Mouse (Mus musculus) testis, adult 10 weeks (tissue): Measurements from ENCODE around the gene Defb29. TPM values are rescaled to one million over a fixed set of nuclear protein-coding genes. Genes with fewer than 3 reads are reported as not detected.

ENCODE experiments used
- polyA plus RNA-seq: library from polyadenylated mRNA; stranded (reverse); fragments of 350-450 nt; fragmentation: Illumina TruSeq; extraction: RNeasy Lipid Tissue Mini Kit (QIAGEN cat#74804); gene quantifications from one replicate; pipeline ENCODE4 v1.2.3, GENCODE M21; 2014; ENCODE audit warnings: low read depth, low replicate concordance

The Defb29 gene
- polyA plus RNA-seq = not detected

GRCm38 (mm10) chr2:152539944-152540710 is at the start of gene Defb29:
TSS of gene Defb29 (minus strand) at chr2:152540098.

GRCm38 (mm10) chr2:152580107-152580506 is 40.2 kb upstream of the Defb29 start, which contains the start of gene Defb19:
TSS of gene Defb19 (minus strand) at chr2:152580312.

GRCm38 (mm10) chr2:152572114-152572794 is 32.4 kb upstream of the Defb29 start, which contains the start of gene Defb21:
TSS of gene Defb21 (plus strand) at chr2:152572744.

GRCm38 (mm10) chr2:152569038-152569437 is 29.1 kb upstream of the Defb29 start, which contains the start of gene Gm17416:
TSS of gene Gm17416 (plus strand) at chr2:152569338.

GRCm38 (mm10) chr2:152517981-152518380 is 21.9 kb downstream of the Defb29 start, which contains the start of gene Defb28:
TSS of gene Defb28 (plus strand) at chr2:152518255.

GRCm38 (mm10) chr2:152511592-152511991 is 28.3 kb downstream of the Defb29 start, which contains the start of gene Defb26:
TSS of gene Defb26 (minus strand) at chr2:152511692.

GRCm38 (mm10) chr2:152490038-152490437 is 49.9 kb downstream of the Defb29 start, which contains the start of gene Defb22:
TSS of gene Defb22 (minus strand) at chr2:152490138.

Other genes starting within 250 kb of the Defb29 start
- gene Tbc1d20, start 246.3 kb downstream of the Defb29 start, polyA plus RNA-seq = 43.6 TPM
- gene Rbck1, start 207.4 kb downstream of the Defb29 start, polyA plus RNA-seq = 0.56 TPM
- not detected for gene Trib3, start 196.1 kb downstream of the Defb29 start, polyA plus RNA-seq
- not detected for gene Nrsn2, start 163.5 kb downstream of the Defb29 start, polyA plus RNA-seq
- 0.66 TPM for gene Sox12, start 142.0 kb downstream of the Defb29 start, polyA plus RNA-seq
- 2.5 TPM for gene Zcchc3, start 125.1 kb downstream of the Defb29 start, polyA plus RNA-seq
- 73.2 TPM for gene 6820408C15Rik, start 124.5 kb downstream of the Defb29 start, polyA plus RNA-seq
- gene Defb23, start 75.5 kb downstream of the Defb29 start, polyA plus RNA-seq = not detected
- not detected for gene Defb20, start 63.0 kb downstream of the Defb29 start, polyA plus RNA-seq
- 1.5 TPM for gene Defb22, start 50.0 kb downstream of the Defb29 start, polyA plus RNA-seq
- not detected for gene Defb26, start 28.4 kb downstream of the Defb29 start, polyA plus RNA-seq
- 3.7 TPM for gene Defb28, start 21.8 kb downstream of the Defb29 start, polyA plus RNA-seq
- gene Gm17416, start 29.2 kb upstream of the Defb29 start, polyA plus RNA-seq = not detected
- 9.7 TPM for gene Defb21, start 32.6 kb upstream of the Defb29 start, polyA plus RNA-seq
- 297 TPM for gene Defb19, start 40.2 kb upstream of the Defb29 start, polyA plus RNA-seq
- gene Defb45, start 59.3 kb upstream of the Defb29 start, polyA plus RNA-seq = 22.0 TPM
- gene Defb36, start 64.2 kb upstream of the Defb29 start, polyA plus RNA-seq = 3.6 TPM
- not detected for gene Defb25, start 83.0 kb upstream of the Defb29 start, polyA plus RNA-seq
- gene Rem1, start 86.9 kb upstream of the Defb29 start, polyA plus RNA-seq = 0.24 TPM
- 21.1 TPM for gene H13, start 129.4 kb upstream of the Defb29 start, polyA plus RNA-seq
- 91.3 TPM for gene Mcts2, start 146.9 kb upstream of the Defb29 start, polyA plus RNA-seq
- gene Id1, start 196.2 kb upstream of the Defb29 start, polyA plus RNA-seq = 1.1 TPM
- not detected for gene Cox4i2, start 214.1 kb upstream of the Defb29 start, polyA plus RNA-seq